ENCODE assay signal across 27 mouse cellular contexts in genomic region chr2:154713964-154714363, GRCm38 (mm10). TPM values are rescaled to one million over a fixed set of nuclear protein-coding genes. Genes with fewer than 3 reads are reported as not detected.
A peak's percentile ranks its signal among the peaks of the same experiment; 100 is the strongest.
DNase-seq lines count a peak whose midpoint lies in the region; ATAC-seq and TF ChIP-seq lines count a peak whose summit lies in the region.
"Had no signal": no experiment of that assay in that cellular context is flagged by ENCODE, and none has a peak within 500 bp of the region (broad histone marks: within the 10 kb centered on the region; RNA-seq: fewer than 3 reads in every experiment).

No protein-coding gene starts in this region.

- ATAC-seq in common myeloid progenitor, adult 5-6 weeks (replicated peaks; ENCODE audit: low read depth, poor library complexity, severe bottlenecking) = peak; percentile 62; the same call in 1 of the 2 replicates
- no peak for ATAC-seq in limb, embryonic 13.5 days (ENCODE audit: low FRiP score, low read depth)
- ATAC-seq in megakaryocyte, adult 5-6 weeks (ENCODE audit: poor library complexity, severe bottlenecking) = peak; percentile 60
- no peak for ATAC-seq in midbrain, postnatal 0 days (ENCODE audit: low FRiP score)
- ATAC-seq: CD4-positive, CD25-positive, alpha-beta regulatory T cell, adult 4 months; forebrain, embryonic 15.5 days; intestine, embryonic 15.5 days had no signal

- peak overlapping the region; percentile 79 for H3K27ac ChIP-seq in limb, embryonic 13.5 days
- H3K27ac ChIP-seq in midbrain, postnatal 0 days (ENCODE audit: low read depth, low read length) = no peak overlapping the region
- no peak overlapping the region for H3K27ac ChIP-seq in hindbrain, embryonic 10.5 days
- H3K27ac ChIP-seq: embryonic facial prominence, embryonic 15.5 days; forebrain, embryonic 10.5 days; forebrain, embryonic 15.5 days; heart, embryonic 13.5 days; hindbrain, embryonic 14.5 days; intestine, embryonic 15.5 days had no signal

- H3K9ac ChIP-seq in limb, embryonic 13.5 days = no peak overlapping the region
- H3K9ac ChIP-seq in midbrain, postnatal 0 days (replicated peaks; ENCODE audit: low read length, poor library complexity, severe bottlenecking) = no peak overlapping the region
- H3K9ac ChIP-seq: embryonic facial prominence, embryonic 15.5 days; forebrain, embryonic 15.5 days; heart, embryonic 13.5 days; hindbrain, embryonic 14.5 days; intestine, embryonic 15.5 days had no signal

- no peak for TF ChIP-seq CTCF in midbrain, postnatal 0 days (IDR thresholded peaks at IDR 0.05)

- H3K27me3 ChIP-seq in limb, embryonic 13.5 days = no peaks in the 10 kb centered on the region
- H3K27me3 ChIP-seq in midbrain, postnatal 0 days (ENCODE audit: insufficient read depth, low read length) = no peaks in the 10 kb centered on the region
- H3K27me3 ChIP-seq in hindbrain, embryonic 10.5 days (ENCODE audit: insufficient read depth, poor library complexity, severe bottlenecking) = no peaks in the 10 kb centered on the region
- H3K27me3 ChIP-seq: embryonic facial prominence, embryonic 15.5 days; heart, embryonic 13.5 days; intestine, embryonic 15.5 days had no signal

- no peaks in the 10 kb centered on the region for H3K36me3 ChIP-seq in limb, embryonic 13.5 days
- H3K36me3 ChIP-seq in midbrain, postnatal 0 days (ENCODE audit: insufficient read depth, low read length) = no peaks in the 10 kb centered on the region
- no peaks in the 10 kb centered on the region for H3K36me3 ChIP-seq in hindbrain, embryonic 10.5 days
- H3K36me3 ChIP-seq: embryonic facial prominence, embryonic 15.5 days; forebrain, embryonic 10.5 days; forebrain, embryonic 15.5 days; G1E; heart, embryonic 13.5 days; intestine, embryonic 15.5 days had no signal

- WGBS in limb, embryonic 13.5 days = 42% methylated on average over 3 of the region's 3 CpGs
- WGBS in midbrain, postnatal 0 days = 63% methylated on average over 3 of the region's 3 CpGs
- 56% methylated on average over 3 of the region's 3 CpGs for WGBS in hindbrain, embryonic 10.5 days

- peak; percentile 65 for DNase-seq in A20 (ENCODE audit: low read depth, low spot score)
- DNase-seq in adrenal gland, adult 8-10 months = no peak
- no peak for DNase-seq in midbrain, postnatal 0 days (ENCODE audit: low spot score)
- DNase-seq in hindbrain, embryonic 10.5 days (ENCODE audit: low spot score) = no peak
- DNase-seq: adrenal gland, postnatal 25 days; B cell, adult 2 months; cerebellum, adult 2 months; cerebellum, postnatal 10 days; embryo, embryonic 11 days; gastrocnemius, postnatal 14 days; heart, postnatal 4 days had no signal

- no peak overlapping the region for H3K4me2 ChIP-seq in limb, embryonic 13.5 days (replicated peaks)
- H3K4me2 ChIP-seq in midbrain, postnatal 0 days (ENCODE audit: low read depth, low read length, poor library complexity, severe bottlenecking) = no peak overlapping the region
- H3K4me2 ChIP-seq: embryonic facial prominence, embryonic 15.5 days; forebrain, embryonic 15.5 days; heart, embryonic 13.5 days; hindbrain, embryonic 14.5 days; intestine, embryonic 15.5 days had no signal

- H3K9me3 ChIP-seq in limb, embryonic 13.5 days = no peaks in the 10 kb centered on the region
- no peaks in the 10 kb centered on the region for H3K9me3 ChIP-seq in midbrain, postnatal 0 days (ENCODE audit: low read length)
- no peaks in the 10 kb centered on the region for H3K9me3 ChIP-seq in hindbrain, embryonic 10.5 days
- H3K9me3 ChIP-seq: embryonic facial prominence, embryonic 15.5 days; forebrain, embryonic 10.5 days; forebrain, embryonic 15.5 days; G1E; heart, embryonic 13.5 days; intestine, embryonic 15.5 days had no signal

- no peak overlapping the region for H3K4me3 ChIP-seq in limb, embryonic 13.5 days
- H3K4me3 ChIP-seq in midbrain, postnatal 0 days (ENCODE audit: low read depth, low read length) = no peak overlapping the region
- no peak overlapping the region for H3K4me3 ChIP-seq in hindbrain, embryonic 10.5 days
- H3K4me3 ChIP-seq: embryonic facial prominence, embryonic 15.5 days; erythroblast, embryonic 14.5 days; forebrain, embryonic 10.5 days; forebrain, embryonic 15.5 days; heart, embryonic 13.5 days; intestine, embryonic 15.5 days had no signal

- peaks cover 51% of the 10 kb centered on the region for H3K4me1 ChIP-seq in limb, embryonic 13.5 days
- no peaks in the 10 kb centered on the region for H3K4me1 ChIP-seq in midbrain, postnatal 0 days (ENCODE audit: insufficient read depth, low read length)
- peaks cover 5% of the 10 kb centered on the region for H3K4me1 ChIP-seq in hindbrain, embryonic 10.5 days (replicated peaks)

RNA-seq across cellular contexts. Expression of gene Gm14214, which starts 55.9 kb away (rescaled TPM):
- total RNA-seq in common myeloid progenitor, adult 5-6 weeks (2017) = not detected in 2 replicates
- polyA plus RNA-seq in limb, embryonic 13.5 days (2015; fragmentation: Nextera tagmentation; extraction: Ambion mirVana) = not detected in 2 replicates
- total RNA-seq in megakaryocyte, adult 5-6 weeks (2015) = not detected in 2 replicates
- not detected in 2 replicates for total RNA-seq in megakaryocyte, adult 5-6 weeks (2017)
- total RNA-seq in adrenal gland, adult 8-10 months (2022) = not detected
- total RNA-seq in midbrain, postnatal 0 days (2014; rRNA removed) = not detected in 2 replicates
- polyA plus RNA-seq in midbrain, postnatal 0 days (2015; fragmentation: Nextera tagmentation; extraction: Ambion mirVana) = not detected in 2 replicates
- not detected in 2 replicates for polyA plus RNA-seq in hindbrain, embryonic 10.5 days (2016; fragmentation: Nextera tagmentation; extraction: Ambion mirVana)
- total RNA-seq: adrenal gland, postnatal 25 days; G1E; gastrocnemius, adult 18-20 months; gastrocnemius, postnatal 14 days; heart, postnatal 4 days had no signal
- polyA plus RNA-seq: CD4-positive, CD25-positive, alpha-beta regulatory T cell, adult 4 months; cerebellum, adult 2 months; embryonic facial prominence, embryonic 11.5 days; embryonic facial prominence, embryonic 15.5 days; erythroblast, embryonic 14.5 days; forebrain, embryonic 10.5 days; forebrain, embryonic 15.5 days; G1E; gonadal fat pad, adult 2 months; heart, embryonic 13.5 days; heart, postnatal 0 days; hindbrain, embryonic 14.5 days; intestine, embryonic 15.5 days had no signal

Comparison
In these comparisons a context has a peak if more than half of its experiments do, and no peak if none do; other contexts are left out.
1. ATAC-seq: peak in common myeloid progenitor, adult 5-6 weeks (single experiment) and megakaryocyte, adult 5-6 weeks (single experiment); none in limb, embryonic 13.5 days (single experiment) and midbrain, postnatal 0 days (single experiment).